Mouse (Mus musculus) G1E (cell line): Measurements from ENCODE around the gene Snrpa. TPM values are rescaled to one million over a fixed set of nuclear protein-coding genes. Genes with fewer than 3 reads are reported as not detected.

Source experiments
- ATAC-seq: 2 replicates; pipeline ENCODE4 v1.8.0; 2016; ENCODE audit warnings: mild to moderate bottlenecking; ENCODE audit not compliant: insufficient number of reproducible peaks, poor library complexity, low FRiP score, severe bottlenecking; ENCODE audit errors: extremely low read depth
- DNase-seq: peaks from one replicate; pipeline ENCODE4 v3.0.0; 2012; ENCODE audit warnings: low spot score
- H3K27me3 ChIP-seq: 2 replicates; pipeline ENCODE4 v1.6.1; 2012; ENCODE audit warnings: mild to moderate bottlenecking, low read length, inconsistent platforms; ENCODE audit not compliant: insufficient read depth
- H3K36me3 ChIP-seq: replicated peaks from 2 replicates; pipeline ENCODE3; 2012; ENCODE audit warnings: mild to moderate bottlenecking, inconsistent platforms
- H3K4me1 ChIP-seq: 2 replicates; pipeline ENCODE4 v1.6.1; 2012; ENCODE audit warnings: low read depth, low read length, inconsistent platforms, mixed read lengths; ENCODE audit not compliant: insufficient read depth
- H3K4me3 ChIP-seq: 2 replicates; pipeline ENCODE4 v1.5.1; 2012; ENCODE audit warnings: low read depth, mild to moderate bottlenecking, inconsistent platforms, low read length, moderate library complexity, mixed read lengths
- H3K9me3 ChIP-seq: replicated peaks from 2 replicates; pipeline ENCODE4 v1.6.1; 2012; ENCODE audit warnings: inconsistent platforms
- CTCF ChIP-seq: IDR thresholded peaks from 2 replicates; pipeline ENCODE4 v1.5.1; 2012; ENCODE audit warnings: low read depth, low read length, inconsistent platforms, mixed read lengths
- GATA1 ChIP-seq: IDR thresholded peaks from 2 replicates; pipeline ENCODE4 v1.6.1; 2012; ENCODE audit warnings: borderline replicate concordance, low read length, inconsistent platforms, mixed read lengths
- GATA2 ChIP-seq: IDR thresholded peaks from 2 replicates; pipeline ENCODE4 v1.6.1; 2012; ENCODE audit warnings: low read depth, low read length, inconsistent platforms, borderline replicate concordance
- POLR2AphosphoS5 ChIP-seq: IDR thresholded peaks from 2 replicates; pipeline ENCODE4 v1.6.1; 2012; ENCODE audit warnings: low read depth, low read length, inconsistent platforms; ENCODE audit not compliant: insufficient replicate concordance
- TAL1 ChIP-seq: conservative IDR thresholded peaks from 2 replicates; pipeline ENCODE4 v1.6.1; 2012; ENCODE audit warnings: low read depth, low read length, inconsistent platforms, mixed read lengths
- polyA plus RNA-seq: library from polyadenylated mRNA; stranded (reverse); fragments of >175 nt; gene quantifications from 2 replicates; pipeline ENCODE4 v1.2.3, GENCODE M21; 2012
- total RNA-seq, 2 experiments: library from RNA; stranded (forward) in 1 of 2; stranded (reverse) in 1 of 2; fragments of 200-1000 nt in 1 of 2; fragments of >200 nt in 1 of 2; fragmentation: Nextera tagmentation in 1 of 2; gene quantifications; 2 replicates each; pipeline ENCODE4 v1.2.3; 2014 to 2017

Snrpa gene
- total and polyA plus RNA-seq, 3 experiments = 96.6 to 608 (median 249) TPM

GRCm38 (mm10) chr7:27159256-27159655 lies 36.8 kb downstream of the Snrpa start:
- no peaks in the 10 kb centered on the region for H3K9me3 ChIP-seq
- H3K4me3 ChIP-seq = no peak overlapping the region
- peaks cover 93% of the 10 kb centered on the region for H3K36me3 ChIP-seq
- DNase-seq = no peak
- TF ChIP-seq TAL1 (no peak), POLR2AphosphoS5 (no peak), GATA2 (no peak), CTCF (no peak), GATA1 (no peak)
- no peak for ATAC-seq
- no peaks in the 10 kb centered on the region; the same call in 1 of the 2 replicates for H3K27me3 ChIP-seq
- peaks cover 52% of the 10 kb centered on the region for H3K4me1 ChIP-seq

GRCm38 (mm10) chr7:27158171-27158570 lies 37.9 kb downstream of the Snrpa start:
- TF ChIP-seq TAL1 (no peak), GATA1 (no peak), CTCF (no peak), GATA2 (no peak)
- no peaks in the 10 kb centered on the region for H3K9me3 ChIP-seq
- peaks cover 42% of the 10 kb centered on the region for H3K4me1 ChIP-seq
- H3K4me3 ChIP-seq = no peak overlapping the region
- DNase-seq (no peak), ATAC-seq (no peak)
- H3K36me3 ChIP-seq = peaks cover 82% of the 10 kb centered on the region
- H3K27me3 ChIP-seq = peaks cover 3% of the 10 kb centered on the region; the same call in 1 of the 2 replicates

- TF ChIP-seq POLR2AphosphoS5 (no peak), CTCF (no peak), GATA2 (no peak), TAL1 (no peak), GATA1 (no peak)
Measured at GRCm38 (mm10) chr7:27156005-27156404, 40.1 kb downstream of the Snrpa start.

DNA sequence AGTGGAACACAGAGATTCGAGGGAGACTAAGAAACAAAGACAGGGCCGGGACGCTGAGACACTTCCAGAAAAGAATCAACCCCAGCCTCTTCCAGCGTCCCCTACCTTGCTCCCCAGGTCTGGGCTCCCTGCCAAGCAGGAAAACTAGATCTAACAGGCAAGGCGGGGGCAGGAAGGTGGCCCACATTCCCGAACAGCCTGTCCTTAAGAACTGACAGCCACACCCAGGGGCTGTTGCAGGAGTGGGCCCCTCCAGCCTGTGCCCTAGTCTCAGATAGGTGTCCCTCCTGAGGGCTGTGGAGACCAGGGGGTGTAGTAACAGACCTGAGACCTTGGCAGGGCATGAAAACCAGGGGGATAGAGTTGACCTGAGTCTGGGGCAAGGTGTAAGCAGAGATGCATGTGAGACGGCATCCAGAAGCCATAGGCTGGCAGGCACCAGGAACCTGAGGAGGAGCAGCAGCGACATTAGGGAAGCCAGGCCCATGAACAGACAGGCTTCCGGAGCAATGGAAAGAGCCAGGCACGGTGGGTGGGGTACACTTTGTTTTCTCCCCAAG lies 42.8 kb downstream of the Snrpa start, which contains the start of gene Cyp2t4:
TSS of gene Cyp2t4 (plus strand) at position 510 of the 560 bp plus-strand sequence.
- Histone ChIP-seq H3K36me3 (peaks cover 33% of the 10 kb centered on the region), H3K4me3 (no peak within 1 kb of the TSS), H3K9me3 (no peaks in the 10 kb centered on the region), H3K4me1 (0 out of 2 replicates have a peak, but pooled peaks cover 5% of the 10 kb centered on the region), H3K27me3 (peaks cover 12% of the 10 kb centered on the region)
- DNase-seq (no peak), ATAC-seq (no peak)
- TF ChIP-seq POLR2AphosphoS5 (no peak), GATA2 (no peak), CTCF (no peak), GATA1 (no peak)

More at GRCm38 (mm10) chr7:27156005-27156404, 40.1 kb downstream of the Snrpa start:
- Histone ChIP-seq H3K9me3 (no peaks in the 10 kb centered on the region), H3K4me3 (no peak overlapping the region), H3K4me1 (peaks cover 22% of the 10 kb centered on the region), H3K36me3 (peaks cover 60% of the 10 kb centered on the region), H3K27me3 (peaks cover 5% of the 10 kb centered on the region; the same call in 1 of the 2 replicates)
- no peak for ATAC-seq
- DNase-seq = no peak

Other genes with a start within 250 kb of the Snrpa start
- not detected in 2 replicates for gene Cyp2a12, start 167.2 kb downstream of the Snrpa start, total RNA-seq (2014; fragmentation: Nextera tagmentation)
- not detected in 2 replicates for gene Cyp2a12, start 167.2 kb downstream of the Snrpa start, total RNA-seq (2017)
- gene Cyp2a12, start 167.2 kb downstream of the Snrpa start, polyA plus RNA-seq = not detected in 2 replicates
- not detected in 2 replicates for gene Cyp2f2, start 76.4 kb downstream of the Snrpa start, total RNA-seq (2014; fragmentation: Nextera tagmentation)
- not detected in 2 replicates for gene Cyp2f2, start 76.4 kb downstream of the Snrpa start, total RNA-seq (2017)
- not detected in 2 replicates for gene Cyp2f2, start 76.4 kb downstream of the Snrpa start, polyA plus RNA-seq
- not detected in 2 replicates for gene Cyp2t4, start 42.6 kb downstream of the Snrpa start, total RNA-seq (2014; fragmentation: Nextera tagmentation)
- gene Cyp2t4, start 42.6 kb downstream of the Snrpa start, total RNA-seq (2017) = 0.06 TPM in 1 of 2 replicates, not detected in the other
- not detected in 2 replicates for gene Cyp2t4, start 42.6 kb downstream of the Snrpa start, polyA plus RNA-seq
- 16.9 and 22.0 TPM in 2 replicates for gene Egln2, start 29.5 kb downstream of the Snrpa start, total RNA-seq (2014; fragmentation: Nextera tagmentation)
- gene Egln2, start 29.5 kb downstream of the Snrpa start, total RNA-seq (2017) = 42.6 and 46.4 TPM in 2 replicates
- 74.6 and 101 TPM in 2 replicates for gene Egln2, start 29.5 kb downstream of the Snrpa start, polyA plus RNA-seq
- 36.5 and 37.4 TPM in 2 replicates for gene Rab4b, start 17.4 kb downstream of the Snrpa start, total RNA-seq (2014; fragmentation: Nextera tagmentation)
- gene Rab4b, start 17.4 kb downstream of the Snrpa start, total RNA-seq (2017) = 14.6 and 15.2 TPM in 2 replicates
- gene Rab4b, start 17.4 kb downstream of the Snrpa start, polyA plus RNA-seq = 182 and 204 TPM in 2 replicates
- 0.83 TPM in 1 of 2 replicates, not detected in the other for gene Gm21983, start 15.2 kb downstream of the Snrpa start, total RNA-seq (2014; fragmentation: Nextera tagmentation)
- not detected in 2 replicates for gene Gm21983, start 15.2 kb downstream of the Snrpa start, total RNA-seq (2017)
- gene Gm21983, start 15.2 kb downstream of the Snrpa start, polyA plus RNA-seq = 0.04 TPM in 1 of 2 replicates, not detected in the other
- 0.87 and 4.6 TPM in 2 replicates for gene Mia, start 15.1 kb downstream of the Snrpa start, total RNA-seq (2014; fragmentation: Nextera tagmentation)
- 0.82 and 1.4 TPM in 2 replicates for gene Mia, start 15.1 kb downstream of the Snrpa start, total RNA-seq (2017)
- gene Mia, start 15.1 kb downstream of the Snrpa start, polyA plus RNA-seq = 0.24 TPM in 1 of 2 replicates, not detected in the other
- gene BC024978, start 490 bp downstream of the Snrpa start, total RNA-seq (2014; fragmentation: Nextera tagmentation) = 14.5 and 15.5 TPM in 2 replicates
- gene BC024978, start 490 bp downstream of the Snrpa start, total RNA-seq (2017) = 2.7 and 3.3 TPM in 2 replicates
- 3.5 and 4.8 TPM in 2 replicates for gene BC024978, start 490 bp downstream of the Snrpa start, polyA plus RNA-seq
- 5.3 and 6.6 TPM in 2 replicates for gene Itpkc, start 32.4 kb upstream of the Snrpa start, total RNA-seq (2014; fragmentation: Nextera tagmentation)
- 4.6 TPM in 2 replicates for gene Itpkc, start 32.4 kb upstream of the Snrpa start, total RNA-seq (2017)
- 3.5 and 3.9 TPM in 2 replicates for gene Itpkc, start 32.4 kb upstream of the Snrpa start, polyA plus RNA-seq
- 19.3 and 30.4 TPM in 2 replicates for gene Coq8b, start 36.8 kb upstream of the Snrpa start, total RNA-seq (2014; fragmentation: Nextera tagmentation)
- gene Coq8b, start 36.8 kb upstream of the Snrpa start, total RNA-seq (2017) = 25.3 and 25.5 TPM in 2 replicates
- gene Coq8b, start 36.8 kb upstream of the Snrpa start, polyA plus RNA-seq = 62.2 and 65.3 TPM in 2 replicates
- 2.9 and 4.5 TPM in 2 replicates for gene Numbl, start 62.2 kb upstream of the Snrpa start, total RNA-seq (2014; fragmentation: Nextera tagmentation)
- gene Numbl, start 62.2 kb upstream of the Snrpa start, total RNA-seq (2017) = 1.3 and 1.6 TPM in 2 replicates
- 5.7 TPM in 2 replicates for gene Numbl, start 62.2 kb upstream of the Snrpa start, polyA plus RNA-seq
- 0.39 and 9.1 TPM in 2 replicates for gene Ltbp4, start 141.4 kb upstream of the Snrpa start, total RNA-seq (2014; fragmentation: Nextera tagmentation)
- 0.06 and 0.16 TPM in 2 replicates for gene Ltbp4, start 141.4 kb upstream of the Snrpa start, total RNA-seq (2017)
- 1.0 and 1.5 TPM in 2 replicates for gene Ltbp4, start 141.4 kb upstream of the Snrpa start, polyA plus RNA-seq
- gene Shkbp1, start 159.7 kb upstream of the Snrpa start, total RNA-seq (2014; fragmentation: Nextera tagmentation) = 89.8 and 111 TPM in 2 replicates
- 27.4 and 29.5 TPM in 2 replicates for gene Shkbp1, start 159.7 kb upstream of the Snrpa start, total RNA-seq (2017)
- 218 and 220 TPM in 2 replicates for gene Shkbp1, start 159.7 kb upstream of the Snrpa start, polyA plus RNA-seq
- gene Gm20479, start 161.1 kb upstream of the Snrpa start, total RNA-seq (2014; fragmentation: Nextera tagmentation) = not detected in 2 replicates
- gene Gm20479, start 161.1 kb upstream of the Snrpa start, total RNA-seq (2017) = 1.3 TPM in 1 of 2 replicates, not detected in the other
- 1.2 and 1.4 TPM in 2 replicates for gene Gm20479, start 161.1 kb upstream of the Snrpa start, polyA plus RNA-seq